Mouse (Mus musculus): ENCODE results near the gene Gm49661. TPM values are rescaled to one million over a fixed set of nuclear protein-coding genes. Genes with fewer than 3 reads are reported as not detected.

Gene Gm49661
- polyA plus RNA-seq, 1 experiment from 2014 or later, result not detected

GRCm38 (mm10) chr8:84996978-84997377 lies 27.7 kb upstream of the Gm49661 start:
- no peak overlapping the region for H3K9ac ChIP-seq (ENCODE audit: low read depth, low read length)
- H3K4me1 ChIP-seq (replicated peaks; ENCODE audit: control insufficient read depth, insufficient read depth, low read length), result peaks cover 3% of the 10 kb centered on the region
- H3K4me2 ChIP-seq (replicated peaks; ENCODE audit: low read depth, low read length), result no peak overlapping the region
- peaks cover 10% of the 10 kb centered on the region for H3K27me3 ChIP-seq (ENCODE audit: control insufficient read depth, insufficient read depth, low read length)
- DNase-seq (ENCODE audit: low spot score) (no peak), ATAC-seq (ENCODE audit: low FRiP score) (no peak)
- no peak overlapping the region for H3K4me3 ChIP-seq (ENCODE audit: low read depth, low read length)
- no peaks in the 10 kb centered on the region for H3K36me3 ChIP-seq (ENCODE audit: control insufficient read depth, insufficient read depth, low read length)
- 77% methylated on average over 5 of the region's 5 CpGs for WGBS
- H3K27ac ChIP-seq (ENCODE audit: low read depth, low read length), result no peak overlapping the region
- no peaks in the 10 kb centered on the region for H3K9me3 ChIP-seq (ENCODE audit: control insufficient read depth, low read length)

- Histone ChIP-seq H3K9ac (ENCODE audit: low read depth, low read length) (0 out of 2 replicates have a peak overlapping the region, but pooled peaks have one; percentile 11), H3K9me3 (ENCODE audit: control insufficient read depth, low read length) (no peaks in the 10 kb centered on the region), H3K4me3 (ENCODE audit: low read depth, low read length) (no peak overlapping the region), H3K4me2 (replicated peaks; ENCODE audit: low read depth, low read length) (no peak overlapping the region), H3K4me1 (replicated peaks; ENCODE audit: control insufficient read depth, insufficient read depth, low read length) (peaks cover 6% of the 10 kb centered on the region), H3K36me3 (ENCODE audit: control insufficient read depth, insufficient read depth, low read length) (no peaks in the 10 kb centered on the region), H3K27ac (ENCODE audit: low read depth, low read length) (no peak overlapping the region), H3K27me3 (ENCODE audit: control insufficient read depth, insufficient read depth, low read length) (peaks cover 10% of the 10 kb centered on the region)
- 24% methylated on average over 25 of the region's 25 CpGs for WGBS
- ATAC-seq (ENCODE audit: low FRiP score) (no peak), DNase-seq (ENCODE audit: low spot score) (peak; percentile 23)
Observed at GRCm38 (mm10) chr8:84995680-84996079, 26.4 kb upstream of the Gm49661 start.

- no peak overlapping the region for H3K4me2 ChIP-seq (replicated peaks; ENCODE audit: low read depth, low read length)
- H3K4me3 ChIP-seq (ENCODE audit: low read depth, low read length), result no peak overlapping the region
- peaks cover 10% of the 10 kb centered on the region for H3K27me3 ChIP-seq (ENCODE audit: control insufficient read depth, insufficient read depth, low read length)
- DNase-seq (ENCODE audit: low spot score) (no peak), ATAC-seq (ENCODE audit: low FRiP score) (no peak)
- no peaks in the 10 kb centered on the region for H3K9me3 ChIP-seq (ENCODE audit: control insufficient read depth, low read length)
- WGBS, result 98% methylated on average over 9 of the region's 9 CpGs
- no peaks in the 10 kb centered on the region for H3K36me3 ChIP-seq (ENCODE audit: control insufficient read depth, insufficient read depth, low read length)
- H3K4me1 ChIP-seq (replicated peaks; ENCODE audit: control insufficient read depth, insufficient read depth, low read length), result peaks cover 7% of the 10 kb centered on the region
- no peak overlapping the region for H3K27ac ChIP-seq (ENCODE audit: low read depth, low read length)
- no peak overlapping the region for H3K9ac ChIP-seq (ENCODE audit: low read depth, low read length)
Observed at GRCm38 (mm10) chr8:84994375-84994774, 25.1 kb upstream of the Gm49661 start.

DNA sequence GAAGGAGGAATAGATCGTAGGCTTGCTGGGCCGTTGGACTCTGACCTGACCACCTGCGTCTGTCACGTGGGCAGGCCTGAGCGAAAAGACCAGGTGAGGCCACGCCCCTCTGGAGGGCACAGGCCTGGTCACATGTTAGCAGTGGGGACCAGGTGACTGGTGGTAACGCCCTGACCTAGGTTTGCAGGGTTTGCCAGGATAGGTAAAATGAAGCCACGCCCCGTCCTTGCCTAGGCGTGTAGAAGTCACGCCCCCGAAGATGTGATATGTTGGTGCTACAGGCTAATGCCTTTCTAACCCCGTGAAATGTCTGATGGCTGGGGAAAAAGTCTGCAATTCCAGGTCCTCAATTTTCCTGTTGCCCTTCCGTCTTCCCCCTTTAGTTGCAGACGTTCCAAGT lies 21.6 kb upstream of the Gm49661 start:
- H3K4me2 ChIP-seq (replicated peaks; ENCODE audit: low read depth, low read length), result peak overlapping the region; percentile 84
- DNase-seq (ENCODE audit: low spot score) (peak; percentile 48), ATAC-seq (ENCODE audit: low FRiP score) (peak; percentile 64)
- peaks cover 4% of the 10 kb centered on the region for H3K4me1 ChIP-seq (replicated peaks; ENCODE audit: control insufficient read depth, insufficient read depth, low read length)
- under 1% methylated on average over 15 of the region's 15 CpGs for WGBS
- no peak overlapping the region for H3K27ac ChIP-seq (ENCODE audit: low read depth, low read length)
- H3K9ac ChIP-seq (ENCODE audit: low read depth, low read length), result peak overlapping the region; percentile 76
- H3K36me3 ChIP-seq (ENCODE audit: control insufficient read depth, insufficient read depth, low read length), result no peaks in the 10 kb centered on the region
- no peaks in the 10 kb centered on the region for H3K9me3 ChIP-seq (ENCODE audit: control insufficient read depth, low read length)
- peaks cover 25% of the 10 kb centered on the region for H3K27me3 ChIP-seq (ENCODE audit: control insufficient read depth, insufficient read depth, low read length)
- H3K4me3 ChIP-seq (ENCODE audit: low read depth, low read length), result peak overlapping the region; percentile 52

- H3K4me1 ChIP-seq (replicated peaks; ENCODE audit: control insufficient read depth, insufficient read depth, low read length), result peaks cover 8% of the 10 kb centered on the region
- DNase-seq (ENCODE audit: low spot score), result peak; percentile 98
- peaks cover 21% of the 10 kb centered on the region for H3K27me3 ChIP-seq (ENCODE audit: control insufficient read depth, insufficient read depth, low read length)
- no peaks in the 10 kb centered on the region for H3K9me3 ChIP-seq (ENCODE audit: control insufficient read depth, low read length)
- H3K4me3 ChIP-seq (ENCODE audit: low read depth, low read length), result peak within 1 kb of the TSS; percentile 52
- no peak within 1 kb of the TSS for H3K27ac ChIP-seq (ENCODE audit: low read depth, low read length)
- no peaks in the 10 kb centered on the region for H3K36me3 ChIP-seq (ENCODE audit: control insufficient read depth, insufficient read depth, low read length)
- peak within 1 kb of the TSS; percentile 84 for H3K4me2 ChIP-seq (replicated peaks; ENCODE audit: low read depth, low read length)
- peak; percentile 94 for ATAC-seq (ENCODE audit: low FRiP score)
- WGBS, result under 1% methylated on average over 28 of the region's 28 CpGs
- H3K9ac ChIP-seq (ENCODE audit: low read depth, low read length), result peak within 1 kb of the TSS; percentile 76
Observed at GRCm38 (mm10) chr8:84990349-84990748, 21.1 kb upstream of the Gm49661 start, which contains the start of gene Hook2. TSS of gene Hook2 (plus strand) at chr8:84990603.

GRCm38 (mm10) chr8:84989810-84990209 lies 20.6 kb upstream of the Gm49661 start:
- H3K9ac ChIP-seq (ENCODE audit: low read depth, low read length), result peak overlapping the region; percentile 53
- H3K27ac ChIP-seq (ENCODE audit: low read depth, low read length), result no peak overlapping the region
- H3K9me3 ChIP-seq (ENCODE audit: control insufficient read depth, low read length), result no peaks in the 10 kb centered on the region
- peak overlapping the region; percentile 61 for H3K4me2 ChIP-seq (replicated peaks; ENCODE audit: low read depth, low read length)
- WGBS, result 0% methylated on average over 15 of the region's 15 CpGs
- peak; percentile 97 for DNase-seq (ENCODE audit: low spot score)
- peaks cover 17% of the 10 kb centered on the region for H3K27me3 ChIP-seq (ENCODE audit: control insufficient read depth, insufficient read depth, low read length)
- peak overlapping the region; percentile 52 for H3K4me3 ChIP-seq (ENCODE audit: low read depth, low read length)
- H3K36me3 ChIP-seq (ENCODE audit: control insufficient read depth, insufficient read depth, low read length), result no peaks in the 10 kb centered on the region
- peak; percentile 71 for ATAC-seq (ENCODE audit: low FRiP score)
- peaks cover 13% of the 10 kb centered on the region for H3K4me1 ChIP-seq (replicated peaks; ENCODE audit: control insufficient read depth, insufficient read depth, low read length)

DNA sequence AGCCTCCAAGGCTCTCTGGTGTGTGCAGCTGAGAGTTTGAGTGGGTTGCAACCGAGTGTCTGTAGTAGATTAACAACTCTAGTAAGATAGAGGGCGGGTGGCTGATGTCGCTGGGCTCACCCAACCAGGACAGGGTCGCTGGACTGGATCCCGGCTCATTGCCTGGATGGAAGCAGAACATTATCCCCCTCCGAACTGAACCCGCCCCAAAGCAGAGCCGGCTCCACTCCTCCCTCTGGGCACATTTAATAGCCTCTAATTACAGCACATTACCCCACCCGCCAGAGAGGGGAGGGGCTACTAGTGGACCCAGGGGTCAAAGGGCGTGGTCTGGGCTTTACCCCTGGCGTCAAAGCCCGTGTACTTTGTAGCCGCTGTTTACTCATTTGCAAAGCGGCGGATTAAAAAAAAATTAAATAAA lies 20.1 kb upstream of the Gm49661 start:
- Histone ChIP-seq H3K27me3 (ENCODE audit: control insufficient read depth, insufficient read depth, low read length) (peaks cover 19% of the 10 kb centered on the region), H3K9ac (ENCODE audit: low read depth, low read length) (no peak overlapping the region), H3K4me3 (ENCODE audit: low read depth, low read length) (no peak overlapping the region), H3K4me2 (replicated peaks; ENCODE audit: low read depth, low read length) (no peak overlapping the region), H3K36me3 (ENCODE audit: control insufficient read depth, insufficient read depth, low read length) (no peaks in the 10 kb centered on the region), H3K4me1 (replicated peaks; ENCODE audit: control insufficient read depth, insufficient read depth, low read length) (peaks cover 16% of the 10 kb centered on the region), H3K27ac (ENCODE audit: low read depth, low read length) (no peak overlapping the region), H3K9me3 (ENCODE audit: control insufficient read depth, low read length) (no peaks in the 10 kb centered on the region)
- WGBS, result 18% methylated on average over 15 of the region's 15 CpGs
- ATAC-seq (ENCODE audit: low FRiP score) (no peak), DNase-seq (ENCODE audit: low spot score) (no peak)

DNA sequence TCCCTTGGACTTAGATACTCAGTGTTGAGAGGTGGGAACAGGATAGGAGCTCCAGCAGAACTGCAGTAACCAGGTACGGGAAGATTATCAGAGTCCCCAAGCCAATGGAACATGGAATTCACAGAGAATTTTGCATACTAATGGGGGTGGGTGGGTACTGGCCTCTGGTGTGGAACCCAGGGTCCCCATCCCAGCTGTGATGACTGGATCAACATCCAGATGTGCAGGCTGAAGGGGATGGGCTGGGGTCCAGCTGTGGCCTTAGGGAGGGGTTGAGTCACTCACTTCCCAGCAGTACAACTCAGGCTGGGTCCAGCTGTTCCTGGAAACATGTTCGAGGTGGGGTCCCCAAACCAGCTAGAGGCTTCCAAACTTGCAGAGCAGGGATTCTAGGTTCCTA lies 18.7 kb upstream of the Gm49661 start:
- ATAC-seq (ENCODE audit: low FRiP score), result no peak
- WGBS, result 69% methylated on average over 2 of the region's 2 CpGs
- no peak overlapping the region for H3K27ac ChIP-seq (ENCODE audit: low read depth, low read length)
- peaks cover 16% of the 10 kb centered on the region for H3K4me1 ChIP-seq (replicated peaks; ENCODE audit: control insufficient read depth, insufficient read depth, low read length)
- H3K27me3 ChIP-seq (ENCODE audit: control insufficient read depth, insufficient read depth, low read length), result peaks cover 21% of the 10 kb centered on the region
- H3K4me3 ChIP-seq (ENCODE audit: low read depth, low read length), result no peak overlapping the region
- H3K4me2 ChIP-seq (replicated peaks; ENCODE audit: low read depth, low read length), result no peak overlapping the region
- no peaks in the 10 kb centered on the region for H3K36me3 ChIP-seq (ENCODE audit: control insufficient read depth, insufficient read depth, low read length)
- no peak for DNase-seq (ENCODE audit: low spot score)
- H3K9ac ChIP-seq (ENCODE audit: low read depth, low read length), result no peak overlapping the region
- no peaks in the 10 kb centered on the region for H3K9me3 ChIP-seq (ENCODE audit: control insufficient read depth, low read length)

DNA sequence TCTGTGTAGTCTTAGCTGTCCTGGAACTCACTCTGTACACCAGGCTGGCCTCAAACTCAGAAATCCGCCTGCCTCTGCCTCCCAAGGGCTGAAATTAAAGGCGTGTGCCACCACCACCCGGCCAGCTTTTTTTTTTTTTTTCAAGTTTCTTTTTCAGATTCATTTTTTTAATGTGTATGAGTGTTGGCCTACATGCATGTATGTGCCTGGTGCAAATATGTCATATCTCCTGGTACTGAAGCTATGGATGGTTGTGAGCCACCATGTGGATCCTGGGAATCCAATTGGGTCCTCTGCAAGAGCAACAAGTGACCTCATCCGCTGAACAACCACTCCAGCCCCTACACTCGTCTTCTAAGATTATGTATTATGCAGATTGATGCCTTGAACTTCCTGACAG lies 18.2 kb upstream of the Gm49661 start:
- H3K27ac ChIP-seq (ENCODE audit: low read depth, low read length), result no peak overlapping the region
- ATAC-seq (ENCODE audit: low FRiP score) (no peak), DNase-seq (ENCODE audit: low spot score) (no peak)
- H3K4me1 ChIP-seq (replicated peaks; ENCODE audit: control insufficient read depth, insufficient read depth, low read length), result peaks cover 16% of the 10 kb centered on the region
- no peak overlapping the region for H3K4me2 ChIP-seq (replicated peaks; ENCODE audit: low read depth, low read length)
- no peak overlapping the region for H3K9ac ChIP-seq (ENCODE audit: low read depth, low read length)
- WGBS, result 83% methylated on average over 5 of the region's 5 CpGs
- H3K27me3 ChIP-seq (ENCODE audit: control insufficient read depth, insufficient read depth, low read length), result peaks cover 21% of the 10 kb centered on the region
- H3K4me3 ChIP-seq (ENCODE audit: low read depth, low read length), result no peak overlapping the region
- no peaks in the 10 kb centered on the region for H3K9me3 ChIP-seq (ENCODE audit: control insufficient read depth, low read length)
- H3K36me3 ChIP-seq (ENCODE audit: control insufficient read depth, insufficient read depth, low read length), result no peaks in the 10 kb centered on the region

Measured in hindbrain, embryonic 11.5 days (tissue).